Mouse (Mus musculus) layer of hippocampus, adult 9-11 months (tissue): ENCODE data around the gene Anp32b.

ENCODE experiments used
- DNase-seq: peaks from one replicate; pipeline ENCODE4 v3.0.0; 2022

Anp32b gene

DNA sequence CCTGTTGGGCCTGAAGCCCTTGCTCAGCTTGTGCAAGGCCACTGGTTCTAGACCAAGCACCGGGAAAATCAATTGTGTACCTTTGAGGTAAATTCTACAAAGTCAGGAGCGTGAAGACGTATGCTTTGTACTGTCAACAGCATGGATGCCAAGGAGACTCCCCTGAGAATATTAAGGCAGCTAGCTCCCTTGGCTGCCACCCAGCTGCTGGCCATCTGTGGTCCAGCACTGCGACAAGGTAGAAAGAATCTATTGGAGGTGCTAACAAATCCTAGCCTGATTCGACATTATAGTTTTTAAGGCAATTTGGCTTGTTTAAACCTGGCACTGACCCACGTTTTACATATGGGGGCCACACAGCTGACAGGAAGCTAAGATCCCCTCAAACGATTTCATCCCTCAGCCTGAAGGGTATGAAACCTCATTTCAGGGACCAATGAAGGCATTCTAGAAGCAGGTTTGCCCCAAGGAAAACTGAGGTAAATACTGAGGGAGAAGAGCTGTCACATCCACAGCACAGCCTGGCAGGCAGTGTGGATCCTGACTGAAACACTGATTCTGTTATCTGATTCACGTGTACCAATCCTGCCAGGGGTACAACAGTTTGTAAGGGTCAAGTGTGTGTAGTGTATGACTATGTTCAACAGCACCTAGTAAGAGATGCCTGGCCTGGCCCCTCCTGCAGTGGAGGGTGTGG lies 54.8 kb downstream of the Anp32b start:
- no peak for DNase-seq

DNA sequence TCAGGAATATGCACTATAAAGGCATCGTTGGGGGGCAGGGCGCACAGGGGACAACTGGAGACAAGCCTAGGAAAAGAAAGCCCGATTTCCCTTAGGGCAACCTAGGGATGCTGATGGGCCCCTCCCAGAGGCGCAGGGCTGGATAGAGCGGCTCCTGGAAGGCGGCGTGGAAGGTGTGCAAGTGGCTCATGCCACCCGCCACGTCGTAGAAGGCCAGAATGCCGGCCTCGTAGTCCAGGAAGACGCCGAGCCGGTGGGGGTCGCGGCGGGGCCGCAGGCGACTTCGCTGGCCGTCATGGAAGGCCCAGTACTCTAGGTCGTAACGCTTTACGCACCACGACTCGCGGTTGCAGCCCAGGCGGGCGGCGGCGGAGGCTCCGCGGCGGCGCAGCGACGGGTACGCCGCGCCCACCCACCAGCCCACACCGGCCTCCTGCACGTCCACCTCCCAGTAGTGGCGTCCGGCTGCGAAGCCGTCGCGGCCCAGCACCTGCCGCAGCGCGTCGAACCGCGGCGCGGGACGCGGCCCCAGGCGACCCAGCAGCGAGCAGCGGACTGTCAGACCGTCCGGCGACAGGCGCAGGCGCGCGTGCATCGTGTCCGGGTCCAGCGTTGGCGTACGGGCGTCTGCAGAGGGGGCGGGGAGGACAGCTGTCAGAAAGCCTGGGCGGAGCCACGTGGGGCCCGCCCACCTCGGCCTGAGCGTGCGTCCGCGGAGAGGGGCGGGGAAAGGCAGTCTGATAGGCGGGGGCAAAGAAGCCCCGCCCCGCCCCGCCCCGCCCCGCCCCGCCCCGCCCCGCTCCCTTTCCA lies 56.3 kb downstream of the Anp32b start:
- DNase-seq, result peak; percentile 96

DNA sequence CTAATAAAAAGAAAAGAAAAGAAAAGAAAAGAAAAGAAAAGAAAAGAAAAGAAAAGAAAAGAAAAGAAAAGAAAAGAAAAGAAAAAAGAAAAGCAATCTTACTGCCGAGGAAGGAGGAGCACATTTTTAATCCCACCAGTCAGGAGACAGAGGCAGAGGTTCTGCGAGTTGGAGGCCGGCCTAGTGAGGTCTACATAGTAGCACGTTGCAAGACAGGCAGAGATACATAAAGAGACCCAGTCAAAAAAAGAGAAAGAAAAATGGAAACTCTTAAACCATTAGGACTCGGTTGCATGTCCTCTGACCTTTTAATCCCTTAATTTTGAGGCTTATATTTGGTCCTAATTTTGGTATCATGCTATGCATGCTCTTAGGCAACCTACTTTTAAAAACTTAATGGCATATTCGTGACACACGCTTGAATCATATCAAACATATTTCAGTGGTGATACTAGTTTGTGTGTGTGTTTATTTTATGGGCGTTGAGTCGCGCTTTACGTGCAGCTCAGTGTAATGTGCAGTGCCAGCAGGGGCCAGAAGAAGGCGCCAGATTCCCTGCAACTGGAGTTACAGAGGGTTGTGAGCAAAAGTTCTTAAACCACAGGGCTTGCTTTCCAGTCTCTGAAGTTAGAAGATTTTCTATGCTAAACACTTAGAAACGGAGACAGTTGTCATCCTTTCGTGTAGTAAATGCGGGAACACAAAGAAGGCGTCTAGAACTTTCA lies 57.2 kb downstream of the Anp32b start:
- DNase-seq, result peak; percentile 52

DNA sequence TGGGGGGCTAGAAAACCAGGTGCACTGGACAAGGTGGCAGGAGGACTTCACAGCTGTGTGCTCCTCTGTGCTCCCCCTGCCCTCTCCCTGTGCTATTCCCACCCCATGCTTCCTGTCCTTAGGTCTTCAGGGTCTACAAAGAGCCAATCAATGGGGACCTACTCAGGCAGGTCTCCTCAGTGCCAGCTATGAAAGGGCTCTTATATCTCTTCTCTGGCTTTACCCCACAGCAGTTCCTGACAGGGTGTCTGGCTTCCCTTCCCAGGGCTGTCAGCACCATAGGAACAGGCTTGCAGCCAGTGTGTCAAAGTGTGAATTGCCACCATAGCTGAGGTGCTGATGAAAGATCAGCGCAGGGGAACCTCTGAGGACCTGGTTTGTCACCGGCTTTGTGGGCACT lies 69.8 kb downstream of the Anp32b start:
- no peak for DNase-seq

DNA sequence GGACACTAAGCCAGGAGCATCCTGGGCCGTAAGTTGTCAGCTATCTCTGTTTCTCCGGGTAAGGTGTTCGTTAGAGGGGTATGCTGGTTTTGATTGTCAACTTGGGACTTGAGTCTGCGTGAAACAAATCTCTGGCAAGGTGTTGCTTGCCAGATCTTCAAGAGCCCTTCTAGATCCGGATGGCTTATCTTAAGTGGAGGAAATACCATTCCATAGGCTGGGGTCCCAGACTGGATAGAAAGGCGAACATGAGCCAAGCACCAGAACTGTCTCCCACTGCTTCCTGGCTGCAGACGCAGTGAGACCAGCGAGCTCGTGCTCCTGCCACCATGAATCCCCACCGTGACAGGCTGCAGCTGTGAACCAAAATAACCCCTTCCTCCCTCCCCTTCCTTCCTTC lies 70.8 kb downstream of the Anp32b start:
- no peak for DNase-seq
